Mouse (Mus musculus) lung, embryonic 16.5 days (tissue): Measurements from ENCODE around the gene Magea8. TPM values are rescaled to one million over a fixed set of nuclear protein-coding genes. Genes with fewer than 3 reads are reported as not detected.
"Not testable (repeated sequence)": the region's sequence is repeated elsewhere in the genome, so short reads cannot be mapped to it uniquely, and the experiment has no call there.

Experiments
- ATAC-seq: fragments of 200-750 bp; cut with Nextera tagmentation; 2 replicates; pipeline ENCODE4 v1.8.0; 2017; ENCODE audit warnings: low read depth, mild to moderate bottlenecking, moderate library complexity
- H3K27ac ChIP-seq: fragments of 300-500 bp; sonication (generic); 2 replicates; pipeline ENCODE4 v1.5.1; 2014; ENCODE audit warnings: mild to moderate bottlenecking, control low read depth, low read length
- H3K27me3 ChIP-seq: fragments of 300-500 bp; sonication (generic); 2 replicates; pipeline ENCODE4 v1.6.1; 2014; ENCODE audit warnings: low read depth, low read length, mixed read lengths; ENCODE audit not compliant: control insufficient read depth, insufficient read depth
- H3K36me3 ChIP-seq: fragments of 300-500 bp; sonication (generic); 2 replicates; pipeline ENCODE4 v1.6.1; 2014; ENCODE audit warnings: low read length; ENCODE audit not compliant: control insufficient read depth, insufficient read depth
- H3K4me1 ChIP-seq: fragments of 300-500 bp; sonication (generic); replicated peaks from 2 replicates; pipeline ENCODE4 v1.6.1; 2014; ENCODE audit warnings: low read length, mixed read lengths; ENCODE audit not compliant: control insufficient read depth, insufficient read depth
- H3K4me2 ChIP-seq: fragments of 300-500 bp; sonication (generic); 2 replicates; pipeline ENCODE4 v1.6.1; 2014; ENCODE audit warnings: low read depth, low read length, control low read depth
- H3K4me3 ChIP-seq: fragments of 300-500 bp; sonication (generic); 2 replicates; pipeline ENCODE4 v1.5.1; 2014; ENCODE audit warnings: mild to moderate bottlenecking, low read length, control low read depth
- H3K9ac ChIP-seq: fragments of 300-500 bp; sonication (generic); 2 replicates; pipeline ENCODE4 v1.6.1; 2014; ENCODE audit warnings: low read length, control low read depth
- H3K9me3 ChIP-seq: fragments of 300-500 bp; sonication (generic); 2 replicates; pipeline ENCODE4 v1.6.1; 2016; ENCODE audit warnings: low read length; ENCODE audit not compliant: control insufficient read depth
- WGBS: fragments of 180-500 bp; shearing (Covaris S2); extraction: QIAGEN DNeasy Blood & Tissue Kit; methylation state at CpG from one replicate; pipeline ENCODE4 v1.1.7; 2014; 5-methylcytosine and 5-hydroxymethylcytosine counted together
- polyA plus RNA-seq: library from polyadenylated mRNA; unstranded; fragments of >200 nt; fragmentation: Nextera tagmentation; extraction: Ambion mirVana; gene quantifications from 2 replicates; pipeline ENCODE4 v1.2.1, GENCODE M21; 2015

Magea8 gene
- polyA plus RNA-seq, result not detected in 2 replicates

DNA sequence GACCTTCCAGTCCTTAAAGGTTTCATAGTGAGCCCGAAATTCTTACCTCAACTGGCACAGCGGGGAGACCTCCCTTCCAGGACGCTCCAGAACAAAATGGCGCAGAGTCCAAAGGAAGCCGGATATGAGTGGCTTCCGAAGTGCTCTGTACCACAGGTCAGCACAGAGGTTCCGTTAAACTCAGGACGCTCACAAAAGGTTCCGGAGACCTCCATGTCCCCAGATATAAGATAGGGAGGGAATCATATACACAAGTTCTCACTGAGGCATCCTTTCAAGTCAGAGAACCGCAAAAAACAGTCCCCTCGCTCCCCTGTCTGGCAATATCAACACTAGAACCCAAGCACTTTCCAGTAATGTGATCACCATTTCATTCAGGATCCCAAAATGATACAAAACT is at the start of gene Magea8:
TSS of gene Magea8 (minus strand) at position 101 of the 400 bp plus-strand sequence.
- H3K4me1 ChIP-seq, H3K4me3 ChIP-seq, ATAC-seq, H3K9me3 ChIP-seq, H3K4me2 ChIP-seq, H3K27me3 ChIP-seq, H3K9ac ChIP-seq, H3K36me3 ChIP-seq, H3K27ac ChIP-seq: not testable (repeated sequence)
- 80% methylated on average over 11 of the region's 11 CpGs for WGBS

DNA sequence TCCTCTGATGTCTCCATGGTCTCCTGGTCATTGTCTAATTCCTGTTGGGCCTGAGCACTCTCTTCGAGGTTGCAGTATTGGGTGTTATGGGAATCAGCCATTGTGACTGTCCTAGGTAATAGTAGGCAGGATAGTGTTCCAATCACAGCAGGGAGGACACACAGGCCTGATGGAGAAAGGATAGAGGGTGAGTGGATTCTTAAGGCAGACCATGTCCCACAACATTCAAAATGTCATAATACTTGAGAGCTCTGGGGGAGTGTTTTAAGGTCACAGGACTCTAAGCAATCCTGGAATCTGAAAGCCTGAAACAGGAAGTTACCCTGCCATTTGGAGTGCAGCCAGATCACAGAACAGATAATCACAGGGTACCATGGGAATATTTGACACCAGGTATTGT is 46.2 kb downstream of the Magea8 start, which contains the start of gene Magea3:
TSS of gene Magea3 (minus strand) at position 101 of the 400 bp plus-strand sequence.
- not testable (repeated sequence) for H3K9ac ChIP-seq, H3K27ac ChIP-seq, H3K4me1 ChIP-seq, H3K9me3 ChIP-seq, H3K36me3 ChIP-seq, H3K27me3 ChIP-seq, ATAC-seq, H3K4me3 ChIP-seq, H3K4me2 ChIP-seq
- WGBS, result 50% methylated on average over 1 of the region's 1 CpGs

DNA sequence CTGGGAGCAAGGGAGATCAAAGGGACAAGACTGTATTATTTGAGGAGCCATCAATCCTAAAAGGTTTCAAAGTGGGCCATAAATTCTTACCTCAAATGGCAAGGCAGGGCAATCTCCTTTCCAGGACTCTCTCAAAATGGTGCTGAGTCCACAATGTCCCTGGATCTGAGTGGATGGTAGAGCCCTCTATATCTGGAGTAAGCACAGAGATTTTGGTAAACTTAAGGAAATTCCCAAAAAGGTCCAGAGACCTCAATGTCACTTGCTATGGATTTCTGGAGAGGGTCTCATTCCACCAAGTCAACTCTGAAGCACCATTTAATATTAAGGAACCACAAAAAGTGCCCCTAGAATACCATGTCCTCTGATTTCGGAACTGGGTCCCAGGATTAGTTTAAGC is 59.8 kb downstream of the Magea8 start, which contains the start of gene Magea6:
TSS of gene Magea6 (minus strand) at position 101 of the 400 bp plus-strand sequence.
- not testable (repeated sequence) for ATAC-seq, H3K4me3 ChIP-seq, H3K27ac ChIP-seq, H3K36me3 ChIP-seq, H3K4me1 ChIP-seq, H3K4me2 ChIP-seq, H3K9me3 ChIP-seq, H3K9ac ChIP-seq, H3K27me3 ChIP-seq
- WGBS, result 41% methylated on average over 1 of the region's 1 CpGs

Other genes with a start within 250 kb of the Magea8 start
- not detected in 2 replicates for gene Cldn34b1, start 105.6 kb downstream of the Magea8 start, polyA plus RNA-seq
- gene Magea6, start 59.9 kb downstream of the Magea8 start, polyA plus RNA-seq, result not detected in 2 replicates
- not detected in 2 replicates for gene Magea3, start 46.3 kb downstream of the Magea8 start, polyA plus RNA-seq
- gene Magea5, start 67.3 kb upstream of the Magea8 start, polyA plus RNA-seq, result not detected in 2 replicates
- not detected in 2 replicates for gene Magea1, start 93.9 kb upstream of the Magea8 start, polyA plus RNA-seq
- gene Magea2, start 97.8 kb upstream of the Magea8 start, polyA plus RNA-seq, result not detected in 2 replicates
- gene Cldn34b2, start 132.6 kb upstream of the Magea8 start, polyA plus RNA-seq, result not detected in 2 replicates
- gene Sat1, start 220.6 kb upstream of the Magea8 start, polyA plus RNA-seq, result 160 and 174 TPM in 2 replicates